Mouse (Mus musculus) cerebellum, adult (tissue): ENCODE data around the gene Calm2.

ENCODE experiments used
- ATAC-seq: cut with Nextera tagmentation; 2 replicates; pipeline ENCODE4 v1.9.2; 2017; ENCODE audit warnings: mild to moderate bottlenecking, moderate library complexity, mixed read lengths; ENCODE audit not compliant: insufficient number of reproducible peaks, low FRiP score, low TSS enrichment

The Calm2 gene

DNA sequence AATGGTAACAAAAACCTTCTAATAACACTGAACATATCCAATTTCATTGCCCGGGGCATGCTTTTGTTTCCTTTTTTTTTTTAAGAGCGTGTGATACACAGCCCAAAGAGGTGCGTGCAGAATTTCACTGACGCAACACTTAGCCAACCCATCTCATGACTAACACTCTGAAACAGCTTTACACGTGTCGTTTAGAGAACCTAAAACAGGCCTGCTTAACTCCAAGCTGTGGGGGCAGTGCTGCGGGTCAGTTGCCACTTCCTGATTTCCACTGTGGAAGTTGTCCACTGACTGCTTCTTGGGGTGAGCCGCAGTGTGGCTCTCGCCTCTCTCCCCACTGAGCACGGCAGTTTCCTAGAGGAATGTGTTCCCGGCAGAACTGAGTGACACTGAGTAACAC is 41.2 kb downstream of the Calm2 start:
- no peak for ATAC-seq

- no peak for ATAC-seq
Measured at GRCm38 (mm10) chr17:87403462-87403861, 43.3 kb downstream of the Calm2 start.

DNA sequence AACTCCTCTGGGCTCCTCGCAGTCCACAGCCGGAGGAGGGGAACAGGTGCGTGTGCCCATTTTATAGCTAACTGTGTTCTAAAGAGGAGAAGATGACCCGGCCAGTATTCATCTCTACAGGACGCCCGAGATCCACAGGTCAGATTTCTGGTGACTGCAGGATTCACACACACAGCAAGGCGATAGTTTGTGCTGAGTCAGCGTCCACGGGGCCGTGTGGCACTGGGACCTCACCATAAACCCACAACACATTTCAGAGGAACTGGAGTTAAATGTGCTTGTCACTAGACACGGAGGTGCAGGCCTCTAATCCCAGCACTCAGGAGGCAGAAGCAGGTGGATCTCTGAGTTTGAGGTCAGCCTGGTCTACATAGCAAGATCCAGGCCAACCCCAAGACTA is 44.3 kb downstream of the Calm2 start:
- ATAC-seq: no peak

- no peak for ATAC-seq
Measured at GRCm38 (mm10) chr17:87397088-87397487, 49.6 kb downstream of the Calm2 start.

- ATAC-seq: no peak
Measured at GRCm38 (mm10) chr17:87391242-87391641, 55.5 kb downstream of the Calm2 start.

DNA sequence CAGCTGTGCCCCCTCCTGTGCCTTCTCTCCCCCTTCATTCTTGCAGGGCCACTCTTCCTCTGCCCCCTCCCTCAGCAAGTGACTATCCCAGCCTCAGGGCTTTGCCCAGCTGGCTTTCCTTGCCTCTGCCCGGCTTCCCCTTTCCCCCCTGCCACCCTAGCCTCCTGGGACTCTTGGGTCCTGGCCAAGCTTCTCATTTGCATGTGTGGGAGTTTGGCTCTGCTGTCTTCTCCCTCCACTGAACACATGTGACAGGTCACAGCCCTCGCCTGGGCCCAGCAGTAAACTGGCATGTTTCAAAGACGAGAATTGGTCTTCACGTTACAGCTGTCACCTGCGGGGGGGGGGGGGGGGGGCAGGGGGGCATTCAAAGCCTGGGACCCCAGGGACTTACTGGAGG is 59.7 kb downstream of the Calm2 start:
- no peak for ATAC-seq

DNA sequence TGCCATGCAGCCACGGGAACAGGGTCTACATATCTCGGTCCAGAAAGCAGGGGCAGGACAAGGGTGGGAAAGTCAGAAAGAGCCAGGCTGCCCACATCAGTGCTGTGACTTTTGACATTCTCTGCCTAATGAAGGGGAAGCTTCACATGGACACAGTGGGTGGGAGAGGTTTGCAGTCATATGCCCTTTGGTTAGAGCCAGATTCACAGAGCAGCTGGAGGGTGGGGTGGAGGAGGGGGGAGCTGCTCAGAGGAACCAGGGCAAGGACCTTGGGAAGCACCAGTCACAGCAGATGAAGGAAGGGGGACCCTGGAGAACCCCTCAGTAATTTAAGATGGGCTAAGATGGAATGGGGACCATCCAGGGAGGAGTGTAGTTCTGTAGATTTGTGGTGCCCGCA is 60.9 kb downstream of the Calm2 start:
- ATAC-seq: no peak
